Mouse (Mus musculus): ENCODE measurements around the gene 1810009A15Rik. TPM values are rescaled to one million over a fixed set of nuclear protein-coding genes. Genes with fewer than 3 reads are reported as not detected.
"Not testable (repeated sequence)": the region's sequence is repeated elsewhere in the genome, so short reads cannot be mapped to it uniquely, and the experiment has no call there.

The 1810009A15Rik gene
- polyA plus RNA-seq, 1 experiment from 2014 or later, result 49.0 TPM

DNA sequence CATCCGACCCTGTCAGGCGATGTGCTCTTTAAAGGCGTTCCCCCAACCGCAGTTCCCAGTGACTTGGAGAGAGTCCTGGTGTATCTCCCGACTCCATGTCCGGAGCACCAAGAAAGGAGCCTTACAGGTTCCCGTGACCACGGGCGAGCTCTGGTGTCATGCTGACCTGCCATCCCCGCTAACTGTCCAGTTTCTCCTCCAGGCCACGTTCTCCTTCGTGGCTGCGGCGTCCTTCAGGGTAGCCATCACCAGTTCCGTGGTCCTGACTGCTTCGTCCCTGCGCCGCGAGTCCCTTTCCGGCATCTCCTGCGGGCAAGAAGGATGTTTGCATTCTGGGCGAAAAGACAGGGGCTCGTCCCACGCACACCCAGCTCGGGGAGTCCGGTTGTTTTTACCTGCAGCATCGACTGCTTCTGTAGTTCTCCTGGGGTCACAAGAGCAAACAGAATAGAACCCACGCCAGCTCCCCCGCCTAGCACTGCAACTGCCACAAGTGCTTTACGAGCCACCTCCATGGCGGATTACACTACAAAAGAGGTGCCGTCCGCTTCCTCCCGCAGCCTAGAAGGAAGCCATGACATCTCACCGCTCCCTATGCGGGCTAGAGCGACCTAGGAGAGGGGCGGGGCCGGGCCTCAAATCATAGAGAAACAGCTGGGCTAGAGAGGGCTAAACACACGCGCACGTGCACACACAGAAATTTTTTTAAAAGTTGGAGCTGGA lies 8.2 kb upstream of the 1810009A15Rik start, which contains the start of gene Uqcc3:
Gene Uqcc3, minus strand, starts transcription at position 613 of the 723 bp plus-strand sequence.
- Histone ChIP-seq H3K36me3 (replicated peaks) (peaks cover 20% of the 10 kb centered on the region), H3K4me3 (replicated peaks) (peak within 1 kb of the TSS; percentile 83), H3K27me3 (no peaks in the 10 kb centered on the region), H3K9me3 (replicated peaks) (no peaks in the 10 kb centered on the region), H3K9ac (peak within 1 kb of the TSS; percentile 95), H3K4me2 (peak within 1 kb of the TSS; percentile 93), H3K27ac (replicated peaks) (peak within 1 kb of the TSS; percentile 76), H3K4me1 (replicated peaks) (peaks cover 18% of the 10 kb centered on the region)
- WGBS (ENCODE audit: insufficient replicate concordance), result under 1% methylated on average over 42 of the region's 42 CpGs
- peak; percentile 94 for ATAC-seq (ENCODE audit: insufficient read depth)

- peaks cover 18% of the 10 kb centered on the region for H3K4me1 ChIP-seq (replicated peaks)
- H3K9me3 ChIP-seq (replicated peaks), result no peaks in the 10 kb centered on the region
- 7% methylated on average over 3 of the region's 3 CpGs for WGBS (ENCODE audit: insufficient replicate concordance)
- H3K27me3 ChIP-seq, result no peaks in the 10 kb centered on the region
- ATAC-seq (ENCODE audit: insufficient read depth), result no peak
- no peak overlapping the region for H3K27ac ChIP-seq (replicated peaks)
- peaks cover 15% of the 10 kb centered on the region for H3K36me3 ChIP-seq (replicated peaks)
- H3K9ac ChIP-seq, result peak overlapping the region; percentile 95; the same call in 1 of the 2 replicates
- peak overlapping the region; percentile 83 for H3K4me3 ChIP-seq (replicated peaks)
- peak overlapping the region; percentile 93 for H3K4me2 ChIP-seq
Observed at GRCm38 (mm10) chr19:8881034-8881392, 7.6 kb upstream of the 1810009A15Rik start.

GRCm38 (mm10) chr19:8883616-8884015 lies 5.0 kb upstream of the 1810009A15Rik start, which contains the start of the genes Lbhd1 and Gm49403:
Gene Lbhd1 (plus strand): TSS chr19:8883732.
Gene Gm49403 (plus strand): TSS chr19:8883930.
- ATAC-seq (ENCODE audit: insufficient read depth), result no peak
- Histone ChIP-seq H3K27ac (replicated peaks) (no peak within 1 kb of the TSS), H3K36me3 (replicated peaks) (peaks cover 3% of the 10 kb centered on the region; the same call in 1 of the 2 replicates), H3K9ac (no peak within 1 kb of the TSS), H3K27me3 (no peaks in the 10 kb centered on the region), H3K4me1 (replicated peaks) (peaks cover 34% of the 10 kb centered on the region), H3K9me3 (replicated peaks) (no peaks in the 10 kb centered on the region), H3K4me2 (no peak within 1 kb of the TSS), H3K4me3 (replicated peaks) (no peak within 1 kb of the TSS)
- 65% methylated on average over 3 of the region's 3 CpGs for WGBS (ENCODE audit: insufficient replicate concordance)

DNA sequence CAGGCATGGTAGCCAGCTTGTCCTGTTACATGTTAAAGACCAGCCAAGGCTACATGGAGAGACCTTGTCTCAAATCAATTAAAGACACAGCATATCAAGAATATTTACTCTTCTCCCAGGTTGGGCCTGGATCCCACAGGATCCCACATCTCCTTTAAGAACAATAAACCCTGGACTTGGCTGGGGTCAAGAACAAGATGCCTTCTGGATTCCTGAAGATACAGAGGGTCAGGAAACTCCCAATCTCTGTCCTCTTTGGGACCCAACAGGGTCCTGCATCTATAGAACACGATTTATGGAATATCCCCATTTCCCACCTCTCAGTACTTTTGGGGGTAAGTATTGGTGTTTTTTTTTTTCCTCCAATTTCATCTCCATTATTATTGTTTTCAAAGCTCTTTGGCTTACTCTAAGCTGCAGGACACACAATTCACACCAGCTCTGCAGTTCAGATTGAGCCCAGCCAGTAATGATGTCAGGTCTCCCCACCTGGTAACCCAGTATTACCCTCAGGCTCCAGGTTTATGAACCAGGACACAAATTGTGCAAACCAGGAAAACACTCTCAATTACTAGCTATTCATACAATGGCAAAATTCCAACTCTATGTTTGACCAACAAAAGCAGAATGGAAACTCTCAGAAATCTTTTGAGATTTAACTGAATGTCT lies 1.6 kb upstream of the 1810009A15Rik start:
- peak overlapping the region; percentile 81; the same call in 1 of the 2 replicates for H3K9ac ChIP-seq
- peaks cover 40% of the 10 kb centered on the region for H3K4me1 ChIP-seq (replicated peaks)
- H3K27ac ChIP-seq (replicated peaks), result peak overlapping the region; percentile 75; the same call in 1 of the 2 replicates
- peak overlapping the region; percentile 78 for H3K4me2 ChIP-seq
- H3K36me3 ChIP-seq (replicated peaks), result peaks cover 20% of the 10 kb centered on the region
- no peak for ATAC-seq (ENCODE audit: insufficient read depth)
- no peaks in the 10 kb centered on the region for H3K27me3 ChIP-seq
- 25% methylated on average over 1 of the region's 1 CpGs for WGBS (ENCODE audit: insufficient replicate concordance)
- no peaks in the 10 kb centered on the region for H3K9me3 ChIP-seq (replicated peaks)
- peak overlapping the region; percentile 76 for H3K4me3 ChIP-seq (replicated peaks)

- 9% methylated on average over 19 of the region's 19 CpGs for WGBS (ENCODE audit: insufficient replicate concordance)
- Histone ChIP-seq H3K9ac (peak overlapping the region; percentile 81), H3K4me1 (replicated peaks) (peaks cover 46% of the 10 kb centered on the region), H3K36me3 (replicated peaks) (peaks cover 20% of the 10 kb centered on the region), H3K27ac (replicated peaks) (peak overlapping the region; percentile 75), H3K9me3 (replicated peaks) (no peaks in the 10 kb centered on the region), H3K27me3 (no peaks in the 10 kb centered on the region), H3K4me3 (replicated peaks) (peak overlapping the region; percentile 76), H3K4me2 (peak overlapping the region; percentile 78)
- ATAC-seq (ENCODE audit: insufficient read depth), result no peak
Observed at GRCm38 (mm10) chr19:8887585-8888463, 829 bp upstream of the 1810009A15Rik start.

DNA sequence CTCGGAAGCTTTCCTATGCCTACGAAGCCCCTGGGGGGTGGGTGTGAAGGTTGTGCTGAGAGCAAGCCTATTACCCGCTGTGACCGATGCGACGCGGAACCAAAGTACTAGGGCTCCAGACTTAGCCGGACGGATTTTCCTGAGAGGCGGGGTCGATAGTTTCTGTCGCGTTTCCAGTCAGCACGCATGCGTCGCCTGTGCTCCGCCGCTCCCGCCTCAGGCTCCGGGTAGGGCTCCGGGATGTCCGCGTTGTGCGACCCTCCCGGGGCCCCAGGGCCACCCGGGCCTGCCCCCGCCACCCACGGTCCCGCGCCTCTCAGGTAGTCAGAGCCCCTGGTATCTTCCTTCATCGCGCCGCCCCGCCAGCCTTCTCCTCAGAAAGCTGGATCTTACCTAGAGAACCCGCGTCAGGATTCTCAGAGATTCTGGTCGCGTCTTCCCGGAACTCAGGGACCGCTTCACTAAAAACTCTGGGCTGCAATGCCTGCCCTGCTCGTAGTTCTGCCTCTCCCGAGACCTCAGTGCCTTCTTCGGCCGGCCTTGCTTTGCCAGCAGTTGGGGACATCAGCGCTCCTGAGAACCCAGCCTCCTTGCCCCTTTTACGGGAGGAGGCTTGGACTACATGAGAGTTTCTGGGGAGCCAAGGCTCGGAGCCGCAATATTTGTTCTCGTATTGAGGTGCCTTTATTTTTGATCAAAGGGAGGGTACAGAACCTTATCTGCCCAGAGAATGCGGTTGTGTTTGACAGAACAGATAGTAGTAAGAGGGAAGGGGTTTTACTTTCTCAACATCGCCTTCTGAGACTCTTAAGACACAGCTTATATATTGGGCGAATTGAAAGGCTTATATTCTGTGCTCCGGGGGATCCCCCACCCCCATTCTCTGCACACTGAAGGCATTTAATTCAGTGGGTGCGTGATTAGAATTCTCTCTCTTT lies 4.4 kb downstream of the 1810009A15Rik start, which contains the start of gene Ints5:
Gene Ints5, plus strand, starts transcription at position 177 of the 938 bp plus-strand sequence.
- WGBS (ENCODE audit: insufficient replicate concordance), result 1% methylated on average over 54 of the region's 54 CpGs
- peak; percentile 45 for ATAC-seq (ENCODE audit: insufficient read depth)

DNA sequence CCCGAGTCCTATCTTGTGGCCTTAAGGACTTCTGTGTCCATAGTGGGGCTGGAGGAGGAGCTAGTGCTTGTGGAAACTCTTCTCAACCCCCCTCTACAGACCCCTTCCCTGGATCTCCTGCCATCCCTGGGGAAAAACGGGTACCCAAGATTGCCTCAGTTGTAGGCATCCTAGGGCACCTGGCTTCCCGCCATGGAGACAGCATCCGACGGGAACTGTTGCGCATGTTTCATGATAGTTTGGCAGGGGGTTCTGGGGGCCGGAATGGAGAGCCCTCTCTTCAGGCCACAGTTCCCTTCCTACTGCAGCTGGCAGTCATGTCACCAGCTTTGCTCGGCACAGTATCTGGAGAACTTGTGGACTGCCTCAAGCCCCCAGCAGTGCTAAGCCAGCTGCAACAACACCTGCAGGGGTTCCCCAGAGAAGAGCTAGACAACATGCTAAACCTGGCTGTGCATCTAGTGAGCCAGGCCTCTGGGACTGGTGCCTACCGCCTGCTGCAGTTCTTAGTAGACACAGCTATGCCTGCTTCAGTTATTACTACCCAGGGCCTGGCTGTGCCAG lies 6.8 kb downstream of the 1810009A15Rik start:
- Histone ChIP-seq H3K4me2 (peak overlapping the region; percentile 20), H3K4me3 (replicated peaks) (no peak overlapping the region), H3K4me1 (replicated peaks) (peaks cover 74% of the 10 kb centered on the region), H3K27ac (replicated peaks) (0 out of 2 replicates have a peak overlapping the region, but pooled peaks have one; percentile 20), H3K9me3 (replicated peaks) (no peaks in the 10 kb centered on the region), H3K27me3 (no peaks in the 10 kb centered on the region), H3K9ac (no peak overlapping the region), H3K36me3 (replicated peaks) (peaks cover 40% of the 10 kb centered on the region)
- no peak for ATAC-seq (ENCODE audit: insufficient read depth)
- 85% methylated on average over 9 of the region's 9 CpGs for WGBS (ENCODE audit: insufficient replicate concordance)

More for the DNA sequence above, 4.4 kb downstream of the 1810009A15Rik start, which contains the start of gene Ints5:
- peak within 1 kb of the TSS; percentile 96 for H3K9ac ChIP-seq
- H3K27ac ChIP-seq (replicated peaks), result peak within 1 kb of the TSS; percentile 93
- peak within 1 kb of the TSS; percentile 95 for H3K4me3 ChIP-seq (replicated peaks)
- no peaks in the 10 kb centered on the region for H3K9me3 ChIP-seq (replicated peaks)
- peak within 1 kb of the TSS; percentile 78 for H3K4me2 ChIP-seq
- H3K36me3 ChIP-seq (replicated peaks), result peaks cover 48% of the 10 kb centered on the region
- peaks cover 71% of the 10 kb centered on the region for H3K4me1 ChIP-seq (replicated peaks)
- H3K27me3 ChIP-seq, result no peaks in the 10 kb centered on the region

DNA sequence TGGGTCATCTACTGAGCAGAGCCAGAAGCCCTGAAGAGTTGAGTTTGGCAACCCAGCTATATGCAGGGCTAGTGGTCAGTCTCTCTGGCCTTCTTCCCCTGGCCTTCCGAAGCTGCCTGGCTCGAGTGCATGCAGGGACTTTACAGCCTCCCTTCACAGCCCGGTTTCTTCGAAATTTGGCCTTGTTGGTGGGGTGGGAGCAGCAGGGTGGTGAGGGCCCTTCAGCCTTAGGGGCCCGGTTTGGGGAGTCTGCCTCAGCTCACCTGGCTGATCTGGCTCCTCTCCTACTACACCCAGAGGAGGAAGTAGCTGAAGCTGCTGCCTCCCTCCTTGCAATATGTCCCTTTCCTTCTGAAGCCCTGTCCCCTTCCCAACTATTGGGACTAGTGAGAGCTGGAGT lies 7.6 kb downstream of the 1810009A15Rik start:
- H3K9me3 ChIP-seq (replicated peaks); H3K4me3 ChIP-seq (replicated peaks); ATAC-seq (ENCODE audit: insufficient read depth); H3K9ac ChIP-seq; H3K27me3 ChIP-seq: not testable (repeated sequence)
- Histone ChIP-seq H3K4me2 (peak overlapping the region; percentile 20; the same call in 1 of the 2 replicates), H3K4me1 (replicated peaks) (peaks cover 76% of the 10 kb centered on the region), H3K36me3 (replicated peaks) (peaks cover 36% of the 10 kb centered on the region), H3K27ac (replicated peaks) (peak overlapping the region; percentile 90)
- 71% methylated on average over 5 of the region's 5 CpGs for WGBS (ENCODE audit: insufficient replicate concordance)

GRCm38 (mm10) chr19:8897211-8897864 lies 8.7 kb downstream of the 1810009A15Rik start:
- WGBS (ENCODE audit: insufficient replicate concordance), result 40% methylated on average over 21 of the region's 21 CpGs

More at GRCm38 (mm10) chr19:8897211-8897864, 8.7 kb downstream of the 1810009A15Rik start:
- Histone ChIP-seq H3K27ac (replicated peaks) (peak overlapping the region; percentile 90), H3K4me2 (peak overlapping the region; percentile 81), H3K9ac (peak overlapping the region; percentile 91), H3K4me1 (replicated peaks) (peaks cover 70% of the 10 kb centered on the region), H3K36me3 (replicated peaks) (peaks cover 43% of the 10 kb centered on the region), H3K4me3 (replicated peaks) (peak overlapping the region; percentile 86)
- ATAC-seq (ENCODE audit: insufficient read depth), result peak; percentile 33
- not testable (repeated sequence) for H3K9me3 ChIP-seq (replicated peaks); H3K27me3 ChIP-seq

All from liver, embryonic 15.5 days (tissue).